Mouse (Mus musculus): ENCODE measurements around the gene Pld5.

The Pld5 gene

DNA sequence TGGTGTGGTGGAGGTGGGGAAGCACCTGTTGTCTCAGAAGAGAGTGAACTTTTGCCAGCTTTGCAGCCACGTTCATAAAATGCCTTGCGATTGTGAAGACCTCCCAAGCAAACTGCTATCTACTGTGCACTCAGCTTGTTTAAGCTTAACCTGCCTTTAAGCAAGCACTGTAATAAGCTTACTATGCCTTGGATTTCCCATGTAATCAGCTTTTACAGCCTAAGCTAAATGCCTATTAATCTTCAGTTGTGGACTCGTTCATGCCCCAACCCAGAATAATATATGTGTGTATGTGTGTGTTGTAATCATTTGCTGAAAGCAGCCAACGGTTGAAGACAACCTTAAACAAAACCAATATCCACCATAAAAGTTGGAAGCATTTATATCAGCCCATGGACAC is 232.1 kb downstream of the Pld5 start:
- H3K27me3 ChIP-seq (ENCODE audit: control insufficient read depth, insufficient read depth, low read length, poor library complexity, severe bottlenecking): no peaks in the 10 kb centered on the region

GRCm38 (mm10) chr1:176039923-176040322 is 235.2 kb downstream of the Pld5 start:
- DNase-seq (ENCODE audit: low read depth, low spot score): no peak
- Histone ChIP-seq H3K36me3 (ENCODE audit: control insufficient read depth, insufficient read depth, low read length, poor library complexity, severe bottlenecking) (no peaks in the 10 kb centered on the region), H3K27me3 (ENCODE audit: control insufficient read depth, insufficient read depth, low read length, poor library complexity, severe bottlenecking) (no peaks in the 10 kb centered on the region)

More for the DNA sequence above, 232.1 kb downstream of the Pld5 start:
- no peak for DNase-seq (ENCODE audit: low read depth, low spot score)
- H3K36me3 ChIP-seq (ENCODE audit: control insufficient read depth, insufficient read depth, low read length, poor library complexity, severe bottlenecking): no peaks in the 10 kb centered on the region

DNA sequence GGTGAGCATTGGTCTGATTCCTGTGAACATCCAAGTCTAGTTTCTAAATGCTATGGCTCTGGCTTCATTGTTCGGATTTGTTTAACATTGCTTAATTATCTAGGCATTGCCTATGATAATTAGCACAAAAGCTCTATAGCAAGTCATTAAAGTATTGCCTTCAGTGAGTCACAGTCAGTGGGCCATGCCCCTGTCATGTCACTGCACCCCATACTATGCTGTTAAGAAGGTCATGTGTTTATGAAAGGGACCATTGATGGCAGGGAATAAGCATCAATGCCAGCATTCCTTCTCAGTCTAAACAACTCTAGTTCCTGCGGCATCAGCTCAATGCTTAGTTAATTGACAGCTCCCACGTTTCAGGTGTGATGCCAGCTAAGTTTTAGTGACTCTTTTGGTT is 239.1 kb downstream of the Pld5 start:
- H3K36me3 ChIP-seq (ENCODE audit: control insufficient read depth, insufficient read depth, low read length, poor library complexity, severe bottlenecking): no peaks in the 10 kb centered on the region
- no peak for DNase-seq (ENCODE audit: low read depth, low spot score)
- no peaks in the 10 kb centered on the region for H3K27me3 ChIP-seq (ENCODE audit: control insufficient read depth, insufficient read depth, low read length, poor library complexity, severe bottlenecking)

DNA sequence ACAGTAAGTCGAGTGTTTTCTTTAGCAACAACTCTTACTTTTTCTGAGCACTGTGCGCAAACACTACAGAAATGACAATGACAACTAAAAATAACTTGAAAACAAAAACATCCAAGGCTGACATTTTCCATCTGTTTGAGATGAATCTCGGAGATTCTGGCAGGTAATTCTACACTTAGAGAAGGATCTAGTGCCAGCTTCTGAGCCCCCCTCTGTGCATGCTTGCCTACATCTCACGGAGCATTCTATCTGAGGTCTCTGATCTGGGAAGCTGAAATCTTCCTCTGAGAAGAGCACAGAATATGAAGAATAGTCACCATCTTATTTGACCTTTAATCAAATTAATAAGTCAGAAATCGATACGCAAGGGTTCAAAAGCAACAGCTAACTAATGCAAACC is 240.4 kb downstream of the Pld5 start:
- Histone ChIP-seq H3K36me3 (ENCODE audit: control insufficient read depth, insufficient read depth, low read length, poor library complexity, severe bottlenecking) (no peaks in the 10 kb centered on the region), H3K27me3 (ENCODE audit: control insufficient read depth, insufficient read depth, low read length, poor library complexity, severe bottlenecking) (no peaks in the 10 kb centered on the region)
- DNase-seq (ENCODE audit: low read depth, low spot score): no peak

GRCm38 (mm10) chr1:176033698-176034097 is 241.4 kb downstream of the Pld5 start:
- DNase-seq (ENCODE audit: low read depth, low spot score): no peak
- Histone ChIP-seq H3K36me3 (ENCODE audit: control insufficient read depth, insufficient read depth, low read length, poor library complexity, severe bottlenecking) (no peaks in the 10 kb centered on the region), H3K27me3 (ENCODE audit: control insufficient read depth, insufficient read depth, low read length, poor library complexity, severe bottlenecking) (no peaks in the 10 kb centered on the region)

DNA sequence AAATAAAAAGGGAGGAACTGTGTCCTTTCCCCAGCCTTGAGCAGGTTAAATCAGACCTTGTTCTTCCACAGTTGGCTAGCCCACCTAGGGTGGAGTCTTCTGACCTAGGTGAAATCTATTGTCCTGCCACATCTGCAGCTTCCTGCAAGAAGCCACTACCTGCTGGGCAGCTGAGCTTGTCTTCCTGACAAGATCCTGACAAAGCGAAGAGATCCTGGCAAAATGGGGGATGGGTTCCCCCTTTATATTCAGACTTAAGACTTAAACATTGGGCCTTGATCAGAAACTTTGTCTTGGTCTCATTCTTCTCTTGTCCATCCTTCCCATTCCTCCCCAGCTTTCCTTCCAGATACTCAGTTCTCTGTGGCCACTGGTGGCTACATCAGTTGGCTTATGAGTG is 246.0 kb downstream of the Pld5 start:
- no peaks in the 10 kb centered on the region for H3K36me3 ChIP-seq (ENCODE audit: control insufficient read depth, insufficient read depth, low read length, poor library complexity, severe bottlenecking)
- H3K27me3 ChIP-seq (ENCODE audit: control insufficient read depth, insufficient read depth, low read length, poor library complexity, severe bottlenecking): no peaks in the 10 kb centered on the region
- DNase-seq (ENCODE audit: low read depth, low spot score): no peak

DNA sequence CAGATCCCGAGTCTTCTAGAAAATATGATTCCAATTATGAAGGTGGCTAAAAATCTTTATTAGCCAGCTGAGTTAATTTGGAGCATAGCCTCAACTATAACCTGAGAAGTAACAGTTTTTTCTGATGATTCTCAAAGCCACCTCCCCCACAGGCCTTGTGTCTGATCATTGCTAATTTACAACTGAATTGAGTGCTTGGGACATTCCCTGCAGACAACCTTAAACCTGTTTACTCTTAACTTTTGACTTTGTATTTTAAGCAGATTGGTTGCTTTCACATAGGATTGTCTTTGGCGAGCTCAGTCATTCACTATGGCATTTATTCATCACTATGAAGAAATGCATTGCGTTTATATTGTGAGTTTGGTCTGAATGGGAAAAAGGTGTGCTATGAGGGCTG is 246.7 kb downstream of the Pld5 start:
- Histone ChIP-seq H3K36me3 (ENCODE audit: control insufficient read depth, insufficient read depth, low read length, poor library complexity, severe bottlenecking) (no peaks in the 10 kb centered on the region), H3K27me3 (ENCODE audit: control insufficient read depth, insufficient read depth, low read length, poor library complexity, severe bottlenecking) (no peaks in the 10 kb centered on the region)
- DNase-seq (ENCODE audit: low read depth, low spot score): no peak

DNA sequence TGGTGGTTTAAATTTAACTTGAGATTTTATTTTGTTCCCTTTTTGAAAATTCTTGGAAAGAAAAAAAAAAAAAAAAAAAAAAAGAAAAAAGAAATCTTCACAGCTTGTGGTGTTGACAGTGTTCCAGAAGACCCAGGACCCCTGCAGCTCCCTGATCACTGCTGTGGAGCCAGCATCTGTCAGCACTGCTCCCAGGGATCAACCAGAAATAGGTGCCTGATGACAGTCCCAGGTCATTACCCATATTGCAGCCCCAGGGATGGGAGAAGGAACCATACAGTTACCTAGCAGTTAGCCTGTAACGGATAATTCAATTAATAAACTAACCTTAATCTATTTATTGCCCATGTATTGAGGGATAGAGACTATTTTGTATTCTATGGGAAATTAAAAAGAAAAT is 250.6 kb downstream of the Pld5 start:
- Histone ChIP-seq H3K27me3 (ENCODE audit: control insufficient read depth, insufficient read depth, low read length, poor library complexity, severe bottlenecking) (no peaks in the 10 kb centered on the region), H3K36me3 (ENCODE audit: control insufficient read depth, insufficient read depth, low read length, poor library complexity, severe bottlenecking) (no peaks in the 10 kb centered on the region)
- DNase-seq (ENCODE audit: low read depth, low spot score): no peak

DNA sequence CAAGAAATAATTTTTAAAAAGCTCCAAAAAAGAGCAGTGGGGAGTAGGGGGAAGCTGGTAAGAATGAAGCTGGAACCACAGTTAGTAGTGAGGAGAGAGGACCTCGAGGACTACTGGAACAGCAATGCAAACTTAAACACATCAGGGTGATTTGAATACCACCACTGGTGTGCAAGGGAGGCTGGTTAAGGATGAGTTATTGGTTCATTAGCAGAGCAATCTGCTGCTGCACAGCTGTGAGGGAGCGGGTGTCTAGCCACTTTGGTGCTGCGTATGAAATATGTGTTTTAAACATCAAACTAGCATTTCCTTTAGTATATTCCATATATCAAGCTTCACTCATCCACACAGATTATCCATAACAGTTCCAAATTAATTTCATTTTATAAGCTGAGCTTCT is 256.6 kb downstream of the Pld5 start:
- Histone ChIP-seq H3K27me3 (ENCODE audit: control insufficient read depth, insufficient read depth, low read length, poor library complexity, severe bottlenecking) (no peaks in the 10 kb centered on the region), H3K36me3 (ENCODE audit: control insufficient read depth, insufficient read depth, low read length, poor library complexity, severe bottlenecking) (no peaks in the 10 kb centered on the region)
- no peak for DNase-seq (ENCODE audit: low read depth, low spot score)

DNA sequence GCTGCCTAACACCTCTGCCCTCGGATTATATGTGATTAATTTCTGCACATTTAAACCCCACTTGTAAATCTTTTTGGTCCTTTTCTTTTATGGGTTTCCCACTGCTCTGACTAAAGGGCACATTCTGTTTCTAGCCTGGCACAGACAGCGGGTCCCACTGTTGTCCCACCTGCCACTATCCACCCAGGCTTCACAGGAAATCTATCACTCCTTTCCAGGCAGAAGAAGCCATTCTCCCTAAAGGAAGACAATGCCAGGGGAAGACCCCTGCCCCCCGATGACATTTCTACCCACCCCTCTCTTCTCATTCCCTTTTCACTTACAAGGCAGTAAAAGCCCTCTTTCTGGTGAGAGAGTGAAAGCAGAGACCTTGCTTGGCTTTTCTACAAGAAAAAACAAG is 259.0 kb downstream of the Pld5 start:
- no peaks in the 10 kb centered on the region for H3K27me3 ChIP-seq (ENCODE audit: control insufficient read depth, insufficient read depth, low read length, poor library complexity, severe bottlenecking)
- DNase-seq (ENCODE audit: low read depth, low spot score): no peak
- no peaks in the 10 kb centered on the region for H3K36me3 ChIP-seq (ENCODE audit: control insufficient read depth, insufficient read depth, low read length, poor library complexity, severe bottlenecking)

DNA sequence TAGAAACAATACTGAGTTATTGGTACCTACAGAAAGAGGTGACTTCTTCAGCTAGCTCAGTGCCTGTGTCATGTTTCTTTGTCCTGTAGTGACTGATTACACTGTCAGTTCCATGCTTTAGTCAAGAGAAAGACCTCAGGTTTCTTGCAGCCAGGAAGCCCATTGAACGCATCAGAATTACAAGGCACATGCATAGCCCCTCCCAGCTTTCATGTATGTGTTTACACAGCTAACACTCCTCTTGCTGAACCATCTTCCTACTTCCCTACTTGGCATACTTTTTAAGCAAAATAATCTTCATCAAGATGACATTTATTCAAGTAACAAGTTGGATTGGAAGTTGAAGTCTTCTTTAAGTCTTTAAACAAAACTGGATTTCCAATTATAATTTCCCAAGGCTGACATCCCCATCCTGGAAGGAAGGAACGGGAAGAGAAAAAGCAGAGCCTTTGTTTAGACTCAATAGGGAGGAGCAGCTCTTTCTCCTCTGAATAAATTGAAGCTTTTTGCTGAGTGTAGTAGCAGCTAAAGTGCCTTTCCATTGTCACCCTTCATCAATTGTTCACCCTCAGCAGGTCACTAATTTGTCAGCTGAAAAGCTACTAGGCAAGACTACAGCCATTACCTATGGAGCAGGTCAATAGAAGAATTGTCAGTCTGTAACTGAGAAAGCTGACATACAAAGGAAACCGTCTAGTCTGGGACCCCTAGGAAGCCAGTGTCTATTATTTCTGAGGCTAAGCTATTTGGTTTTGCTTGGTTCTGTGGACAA is 261.4 kb downstream of the Pld5 start:
- no peaks in the 10 kb centered on the region for H3K27me3 ChIP-seq (ENCODE audit: control insufficient read depth, insufficient read depth, low read length, poor library complexity, severe bottlenecking)
- DNase-seq (ENCODE audit: low read depth, low spot score): no peak
- no peaks in the 10 kb centered on the region for H3K36me3 ChIP-seq (ENCODE audit: control insufficient read depth, insufficient read depth, low read length, poor library complexity, severe bottlenecking)

GRCm38 (mm10) chr1:176011535-176011934 is 263.6 kb downstream of the Pld5 start:
- H3K36me3 ChIP-seq (ENCODE audit: control insufficient read depth, insufficient read depth, low read length, poor library complexity, severe bottlenecking): no peaks in the 10 kb centered on the region
- no peak for DNase-seq (ENCODE audit: low read depth, low spot score)
- H3K27me3 ChIP-seq (ENCODE audit: control insufficient read depth, insufficient read depth, low read length, poor library complexity, severe bottlenecking): no peaks in the 10 kb centered on the region

GRCm38 (mm10) chr1:176011072-176011471 is 264.0 kb downstream of the Pld5 start:
- Histone ChIP-seq H3K27me3 (ENCODE audit: control insufficient read depth, insufficient read depth, low read length, poor library complexity, severe bottlenecking) (no peaks in the 10 kb centered on the region), H3K36me3 (ENCODE audit: control insufficient read depth, insufficient read depth, low read length, poor library complexity, severe bottlenecking) (no peaks in the 10 kb centered on the region)
- no peak for DNase-seq (ENCODE audit: low read depth, low spot score)

- no peaks in the 10 kb centered on the region for H3K36me3 ChIP-seq (ENCODE audit: control insufficient read depth, insufficient read depth, low read length, poor library complexity, severe bottlenecking)
- H3K27me3 ChIP-seq (ENCODE audit: control insufficient read depth, insufficient read depth, low read length, poor library complexity, severe bottlenecking): no peaks in the 10 kb centered on the region
- no peak for DNase-seq (ENCODE audit: low read depth, low spot score)
These were observed 266.7 kb downstream of the Pld5 start for GRCm38 (mm10) chr1:176008411-176008810.

DNA sequence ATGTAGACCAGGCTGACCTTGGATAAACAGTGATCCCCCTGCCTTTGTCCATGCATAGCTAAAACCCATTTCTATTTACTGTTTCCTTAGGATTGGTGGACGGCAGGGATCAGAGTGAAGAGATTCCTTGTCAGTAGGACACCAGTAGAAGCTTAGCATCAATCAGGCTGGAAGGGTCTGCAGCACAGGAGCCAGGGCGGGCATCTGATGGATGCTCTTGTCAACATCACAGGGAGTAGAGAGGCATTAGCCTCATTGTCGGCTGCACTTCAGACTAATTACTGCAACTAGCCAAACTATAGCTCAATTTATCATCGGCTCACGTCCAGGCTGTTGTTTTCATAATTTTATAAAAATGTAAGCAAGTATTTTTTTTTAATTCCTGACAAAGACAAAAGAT is 274.5 kb downstream of the Pld5 start:
- no peak for DNase-seq (ENCODE audit: low read depth, low spot score)
- Histone ChIP-seq H3K27me3 (ENCODE audit: control insufficient read depth, insufficient read depth, low read length, poor library complexity, severe bottlenecking) (no peaks in the 10 kb centered on the region), H3K36me3 (ENCODE audit: control insufficient read depth, insufficient read depth, low read length, poor library complexity, severe bottlenecking) (no peaks in the 10 kb centered on the region)

DNA sequence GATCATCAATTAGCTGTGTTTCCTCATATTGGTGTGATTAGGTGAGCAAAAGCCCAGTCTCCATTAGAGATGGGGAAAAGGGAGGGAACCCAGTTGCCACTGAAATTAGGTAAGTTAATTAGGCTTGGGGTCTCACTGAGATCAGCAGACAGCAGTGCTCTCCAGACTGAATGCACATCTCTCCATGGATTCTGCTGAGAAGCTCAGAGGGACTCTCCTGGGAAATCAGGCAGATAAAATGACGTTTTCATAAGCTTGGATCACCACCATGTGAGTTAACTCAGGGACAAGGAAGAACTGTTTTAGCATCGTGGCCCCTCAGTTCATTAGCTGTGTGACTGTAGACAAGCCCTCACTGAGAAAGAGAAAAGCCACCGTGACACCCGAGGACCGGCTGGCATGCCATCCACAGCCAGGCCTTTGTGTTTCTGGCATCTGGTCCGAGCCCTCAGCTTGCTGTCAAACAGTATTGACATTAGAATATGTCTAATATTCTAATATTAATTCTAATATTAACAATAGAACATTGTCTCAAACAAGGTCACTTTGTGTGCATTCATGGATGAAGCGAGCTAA is 277.9 kb downstream of the Pld5 start:
- no peaks in the 10 kb centered on the region for H3K27me3 ChIP-seq (ENCODE audit: control insufficient read depth, insufficient read depth, low read length, poor library complexity, severe bottlenecking)
- no peak for DNase-seq (ENCODE audit: low read depth, low spot score)

More for the DNA sequence above, 277.9 kb downstream of the Pld5 start:
- H3K36me3 ChIP-seq (ENCODE audit: control insufficient read depth, insufficient read depth, low read length, poor library complexity, severe bottlenecking): no peaks in the 10 kb centered on the region

Measured in splenic B cell, adult 2 months (primary cell).